Mouse (Mus musculus) macrophage (primary cell): Measurements from ENCODE around the gene Tpp1. TPM values are rescaled to one million over a fixed set of nuclear protein-coding genes. Genes with fewer than 3 reads are reported as not detected.

ENCODE experiments used
- H3K27ac ChIP-seq: fragments of 350-480 bp; formaldehyde crosslinking; 2 replicates; pipeline ENCODE4 v1.9.0; 2021
- H3K36me3 ChIP-seq: fragments of 350-480 bp; formaldehyde crosslinking; 2 replicates; pipeline ENCODE4 v1.9.0; 2021; ENCODE audit errors: inconsistent target
- H3K4me3 ChIP-seq: fragments of 350-480 bp; formaldehyde crosslinking; 2 replicates; pipeline ENCODE4 v1.9.0; 2021; ENCODE audit errors: inconsistent target
- H3K79me2 ChIP-seq: fragments of 350-480 bp; formaldehyde crosslinking; 2 replicates; pipeline ENCODE4 v1.9.0; 2021; ENCODE audit errors: inconsistent target
- WGBS: methylation state at CpG from one replicate; pipeline ENCODE4 v1.1.7; 2026; ENCODE audit warnings: inconsistent platforms; ENCODE audit not compliant: missing documents; 5-methylcytosine and 5-hydroxymethylcytosine counted together
- polyA plus RNA-seq: library from polyadenylated mRNA; stranded (reverse); fragments of 250-400 nt; gene quantifications from 3 replicates; pipeline ENCODE4 v1.2.4, GENCODE M21; 2018; ENCODE audit warnings: inconsistent platforms

The Tpp1 gene
- polyA plus RNA-seq, 1 experiment from 2014 or later: 456 TPM

GRCm38 (mm10) chr7:105776026-105776425, 24.0 kb upstream of the Tpp1 start:
- WGBS: 96% methylated on average over 2 of the region's 2 CpGs
- Histone ChIP-seq H3K36me3 (no peaks in the 10 kb centered on the region), H3K79me2 (no peaks in the 10 kb centered on the region), H3K27ac (no peak overlapping the region), H3K4me3 (no peak overlapping the region)

GRCm38 (mm10) chr7:105774661-105775060, 22.6 kb upstream of the Tpp1 start:
- no peak overlapping the region for H3K4me3 ChIP-seq
- H3K27ac ChIP-seq: no peak overlapping the region
- H3K36me3 ChIP-seq: no peaks in the 10 kb centered on the region
- 80% methylated on average over 8 of the region's 8 CpGs for WGBS
- H3K79me2 ChIP-seq: no peaks in the 10 kb centered on the region

DNA sequence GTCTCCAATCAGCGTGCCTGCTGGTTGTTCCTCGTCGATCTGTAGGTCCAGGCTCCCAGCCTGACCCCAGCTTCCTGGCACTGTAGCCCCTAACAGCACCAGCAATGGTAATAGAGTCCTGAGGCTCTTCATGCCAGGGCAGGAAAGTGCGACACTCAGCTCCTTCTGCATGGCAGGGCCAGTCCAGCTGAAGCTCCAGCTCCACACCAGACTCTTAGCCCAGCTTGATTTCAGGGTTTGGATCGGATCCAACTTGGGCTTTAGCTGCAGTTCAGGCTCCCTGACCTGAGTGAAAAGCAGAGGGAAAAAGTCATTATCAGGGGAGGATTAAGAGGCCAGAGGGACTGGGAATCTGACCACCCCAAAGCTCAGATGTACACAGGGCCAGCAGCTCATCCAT, 21.0 kb upstream of the Tpp1 start:
- Histone ChIP-seq H3K79me2 (no peaks in the 10 kb centered on the region), H3K4me3 (no peak overlapping the region), H3K36me3 (no peaks in the 10 kb centered on the region), H3K27ac (no peak overlapping the region)
- WGBS: 94% methylated on average over 5 of the region's 5 CpGs

- 94% methylated on average over 15 of the region's 15 CpGs for WGBS
- Histone ChIP-seq H3K27ac (no peak overlapping the region), H3K36me3 (no peaks in the 10 kb centered on the region), H3K79me2 (no peaks in the 10 kb centered on the region), H3K4me3 (no peak overlapping the region)
These were observed 20.3 kb upstream of the Tpp1 start for GRCm38 (mm10) chr7:105772331-105772730.

DNA sequence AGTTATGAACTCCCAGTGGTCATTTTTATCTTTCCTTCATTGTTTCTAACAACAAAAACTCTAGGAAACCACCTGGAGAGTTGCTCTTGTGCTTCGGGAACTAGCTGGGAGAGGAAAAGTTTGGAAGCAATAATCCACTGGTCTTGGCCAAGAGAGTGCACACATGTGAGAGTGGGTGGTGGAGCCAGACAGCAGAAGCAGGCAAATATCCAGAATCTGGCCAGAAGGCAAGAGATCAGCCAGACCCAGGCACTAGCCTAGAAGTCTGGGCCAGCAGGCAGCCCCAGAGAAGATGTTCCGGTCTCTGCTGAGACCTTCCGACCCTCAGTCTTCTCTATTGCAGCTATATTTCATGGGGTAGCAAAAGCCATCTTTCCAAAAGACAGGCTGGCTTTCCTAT, 17.9 kb upstream of the Tpp1 start:
- Histone ChIP-seq H3K79me2 (no peaks in the 10 kb centered on the region), H3K4me3 (no peak overlapping the region), H3K27ac (no peak overlapping the region), H3K36me3 (no peaks in the 10 kb centered on the region)
- 95% methylated on average over 3 of the region's 3 CpGs for WGBS

DNA sequence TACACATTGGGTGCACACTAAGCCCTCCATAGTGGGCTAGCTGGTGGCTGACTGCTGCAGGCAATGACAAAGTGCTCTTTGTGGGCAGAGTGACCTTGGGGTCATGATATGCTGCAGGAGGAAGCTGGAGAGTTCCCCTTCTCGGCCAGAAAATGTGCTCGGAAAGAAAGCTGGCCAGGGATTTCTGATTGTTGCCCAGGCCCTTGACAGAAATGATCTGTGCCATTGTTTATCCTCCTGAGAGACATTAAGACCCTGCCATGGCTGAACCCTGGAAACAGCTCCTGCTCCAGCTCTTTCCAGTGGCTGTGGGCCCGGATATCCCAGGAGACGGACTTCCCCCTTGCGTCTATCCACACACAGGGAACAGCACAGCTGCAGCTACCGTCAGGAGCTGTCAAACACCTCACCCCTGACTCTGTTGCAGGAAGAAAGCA, 15.7 kb upstream of the Tpp1 start:
- WGBS: 19% methylated on average over 6 of the region's 6 CpGs
- Histone ChIP-seq H3K27ac (peak overlapping the region; percentile 65), H3K36me3 (no peaks in the 10 kb centered on the region), H3K79me2 (no peaks in the 10 kb centered on the region), H3K4me3 (no peak overlapping the region)

DNA sequence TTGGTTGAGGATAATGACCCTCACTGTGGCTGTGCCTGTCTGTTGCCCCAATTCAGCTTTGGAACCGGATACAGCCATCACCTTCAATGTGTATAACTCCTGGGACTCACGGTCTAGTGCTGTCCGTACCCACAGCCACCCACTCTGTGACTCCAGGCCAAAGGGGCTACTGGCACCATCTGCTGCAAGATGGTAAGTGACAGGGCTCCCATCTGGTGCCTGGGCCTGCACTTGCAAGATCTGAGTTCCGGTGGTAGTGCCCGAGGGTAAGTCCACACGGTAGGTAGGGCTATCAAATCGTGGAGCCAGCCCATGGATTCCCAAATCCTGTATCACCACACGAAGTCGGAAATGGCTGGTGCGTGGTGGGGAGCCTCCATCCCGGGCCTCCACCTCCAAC, 12.3 kb upstream of the Tpp1 start:
- Histone ChIP-seq H3K27ac (no peak overlapping the region), H3K36me3 (no peaks in the 10 kb centered on the region), H3K4me3 (no peak overlapping the region), H3K79me2 (no peaks in the 10 kb centered on the region)
- 95% methylated on average over 11 of the region's 11 CpGs for WGBS

DNA sequence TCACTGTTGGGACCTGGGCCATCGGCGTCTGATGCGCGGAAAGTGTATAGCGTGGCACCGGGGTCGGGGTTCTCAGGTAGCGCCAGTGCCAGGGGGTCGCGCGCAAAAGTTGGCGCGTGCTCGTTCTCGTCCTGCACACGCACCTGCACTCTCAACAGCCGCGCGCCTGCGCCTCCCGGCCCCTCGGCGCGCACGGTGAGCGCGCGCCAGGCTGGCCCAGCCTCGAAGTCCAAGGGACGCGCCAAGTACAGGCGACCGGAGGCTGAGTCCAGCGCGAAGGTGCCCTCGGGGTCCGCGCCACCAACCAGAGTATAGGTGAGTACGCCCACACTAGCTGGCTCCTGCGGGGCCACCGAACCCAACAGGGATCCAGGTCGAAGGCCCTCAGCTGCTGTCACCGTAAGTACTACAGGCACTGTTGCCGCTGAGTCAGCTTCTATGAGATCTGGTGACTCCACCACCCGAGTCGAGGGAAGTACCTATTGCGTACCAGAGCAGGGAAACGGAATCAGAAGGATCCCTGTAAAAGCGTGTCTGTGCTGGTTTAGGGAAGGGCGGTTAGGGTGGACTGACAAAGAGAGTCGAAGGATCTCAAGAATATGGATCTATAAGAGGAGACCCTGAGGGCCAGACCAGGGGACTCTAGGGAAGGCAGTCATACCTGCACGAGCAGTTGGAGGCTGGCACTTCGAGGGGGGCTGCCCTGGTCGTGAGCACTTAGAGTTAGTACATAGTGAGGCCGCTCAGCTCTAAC, 10.7 kb upstream of the Tpp1 start:
- no peak overlapping the region for H3K27ac ChIP-seq
- H3K79me2 ChIP-seq: no peaks in the 10 kb centered on the region
- no peaks in the 10 kb centered on the region for H3K36me3 ChIP-seq
- no peak overlapping the region for H3K4me3 ChIP-seq
- 48% methylated on average over 55 of the region's 55 CpGs for WGBS

DNA sequence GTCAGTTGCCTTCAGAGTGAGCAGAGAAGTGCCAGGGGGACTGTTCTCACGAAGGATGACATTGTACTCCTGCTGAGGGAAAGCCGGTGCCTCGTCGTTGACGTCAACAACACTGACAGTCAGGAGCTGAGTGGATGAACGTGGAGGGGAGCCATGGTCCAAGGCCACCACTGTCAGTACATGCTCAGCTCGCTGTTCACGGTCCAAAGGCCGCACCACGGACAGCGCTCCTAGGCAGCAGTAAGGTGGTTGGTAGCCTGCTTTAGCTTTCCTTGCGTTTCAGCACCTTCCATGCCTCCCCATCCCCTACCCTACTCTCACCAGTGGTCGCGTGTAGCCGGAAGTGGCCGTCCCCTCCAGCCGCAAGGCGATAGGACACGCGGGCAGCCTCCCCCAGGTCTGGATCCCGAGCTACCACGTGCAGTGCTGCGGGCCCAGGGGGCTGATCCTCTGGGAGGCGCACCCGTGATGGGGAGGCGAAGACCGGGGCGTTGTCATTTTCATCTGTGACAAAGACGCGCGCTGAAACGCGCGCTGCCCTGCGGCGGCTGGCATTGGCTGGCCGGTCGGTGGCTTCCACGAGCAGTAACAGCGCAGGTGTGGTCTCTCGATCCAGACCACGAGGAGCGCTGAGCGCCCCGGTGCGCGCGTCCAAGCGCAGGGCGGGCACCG, 9.9 kb upstream of the Tpp1 start:
- 40% methylated on average over 46 of the region's 51 CpGs for WGBS
- H3K4me3 ChIP-seq: no peak overlapping the region

GRCm38 (mm10) chr7:105753281-105753680, 1.2 kb upstream of the Tpp1 start:
- no peak overlapping the region for H3K4me3 ChIP-seq

More for the DNA sequence above, 9.9 kb upstream of the Tpp1 start:
- Histone ChIP-seq H3K79me2 (no peaks in the 10 kb centered on the region), H3K27ac (no peak overlapping the region), H3K36me3 (no peaks in the 10 kb centered on the region)

DNA sequence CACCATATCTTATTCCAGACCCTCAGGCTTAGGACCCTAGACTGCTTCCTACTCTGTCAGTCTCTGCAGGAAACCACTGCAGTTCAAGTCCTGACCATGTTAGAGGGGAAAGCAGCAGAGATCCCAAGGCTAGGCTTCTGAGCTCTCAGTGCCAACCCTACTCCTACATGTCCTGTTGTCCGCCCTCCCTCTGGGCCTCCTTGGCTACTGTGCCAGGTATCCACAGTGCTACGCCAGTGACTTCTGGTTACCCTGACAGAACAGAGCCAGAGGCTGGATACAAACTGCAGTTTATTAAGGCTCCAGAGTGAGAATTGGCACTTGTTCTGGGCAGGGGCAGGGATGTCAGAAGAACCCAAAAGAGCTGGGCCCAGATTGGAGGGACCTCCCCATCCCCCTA, 681 bp upstream of the Tpp1 start:
- H3K36me3 ChIP-seq: peaks cover 24% of the 10 kb centered on the region; the same call in 1 of the 2 replicates
- no peak overlapping the region for H3K27ac ChIP-seq
- 96% methylated on average over 2 of the region's 2 CpGs for WGBS
- peaks cover 27% of the 10 kb centered on the region for H3K79me2 ChIP-seq
- no peak overlapping the region for H3K4me3 ChIP-seq

More at GRCm38 (mm10) chr7:105753281-105753680, 1.2 kb upstream of the Tpp1 start:
- Histone ChIP-seq H3K36me3 (peaks cover 19% of the 10 kb centered on the region; the same call in 1 of the 2 replicates), H3K27ac (no peak overlapping the region), H3K79me2 (peaks cover 27% of the 10 kb centered on the region)
- WGBS: 93% methylated on average over 10 of the region's 10 CpGs

DNA sequence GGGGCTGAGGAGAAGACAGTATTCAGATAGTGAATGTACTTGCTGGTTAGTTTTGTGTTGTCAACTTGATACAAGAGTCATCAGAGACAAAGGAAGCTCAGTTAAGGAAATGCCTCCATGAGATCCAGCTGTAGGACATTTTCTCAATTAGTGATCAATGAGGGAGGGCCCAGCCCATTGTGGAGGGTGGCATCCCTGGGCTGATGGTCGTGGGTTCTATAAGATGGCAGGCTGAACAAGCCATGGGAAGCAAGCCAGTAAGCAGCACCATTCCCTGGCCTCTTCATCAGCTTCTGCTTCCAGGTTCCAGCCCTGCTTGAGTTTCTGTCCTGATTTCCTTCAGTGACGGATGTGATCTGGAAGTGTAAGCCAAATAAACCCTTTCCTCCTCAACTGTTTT, 4.3 kb downstream of the Tpp1 start:
- Histone ChIP-seq H3K4me3 (no peak overlapping the region), H3K27ac (no peak overlapping the region), H3K79me2 (peaks cover 38% of the 10 kb centered on the region), H3K36me3 (peaks cover 37% of the 10 kb centered on the region; the same call in 1 of the 2 replicates)
- WGBS: 97% methylated on average over 2 of the region's 2 CpGs

DNA sequence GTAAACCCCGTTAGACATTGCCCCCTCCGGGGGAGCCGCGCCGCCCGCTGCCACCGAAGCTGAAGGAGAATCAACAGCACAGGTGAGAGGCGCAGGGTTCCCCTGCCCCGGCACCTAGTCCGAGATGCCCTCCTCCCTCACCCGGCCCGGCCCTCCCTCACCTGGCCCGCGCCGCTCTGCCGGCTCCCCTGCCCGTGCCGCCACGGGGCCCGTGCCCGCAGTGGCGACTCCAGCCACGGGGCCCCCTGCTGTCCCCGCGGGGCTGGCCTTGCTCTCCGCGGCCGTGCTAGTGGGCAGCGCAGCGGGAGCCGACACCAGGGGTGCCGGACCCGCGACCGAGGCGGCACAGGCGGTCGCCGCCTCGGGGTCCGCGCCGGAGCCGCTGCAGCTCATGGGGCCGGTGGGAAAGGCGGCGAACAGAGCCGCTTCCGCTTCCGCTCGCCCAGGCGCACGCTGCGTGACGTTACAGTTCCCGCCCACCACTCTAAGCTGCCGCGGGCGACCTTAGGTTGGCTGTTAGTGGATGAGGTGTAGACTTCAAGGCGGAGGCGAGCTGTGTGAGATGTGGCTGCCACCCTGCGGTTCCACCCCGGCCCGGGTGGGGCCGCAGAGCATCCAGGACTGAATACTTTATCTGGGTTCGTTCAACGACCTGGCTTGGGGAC, 8.0 kb downstream of the Tpp1 start, which contains the start of gene Taf10:
Gene Taf10, minus strand, starts transcription at position 436 of the 665 bp plus-strand sequence.
- Histone ChIP-seq H3K36me3 (peaks cover 51% of the 10 kb centered on the region), H3K27ac (peak within 1 kb of the TSS; percentile 38), H3K4me3 (peak within 1 kb of the TSS; percentile 63), H3K79me2 (peaks cover 37% of the 10 kb centered on the region)
- under 1% methylated on average over 49 of the region's 67 CpGs for WGBS

- peaks cover 44% of the 10 kb centered on the region for H3K36me3 ChIP-seq
- 36% methylated on average over 19 of the region's 20 CpGs for WGBS
- peak overlapping the region; percentile 25; the same call in 1 of the 2 replicates for H3K27ac ChIP-seq
These were observed 8.6 kb downstream of the Tpp1 start for GRCm38 (mm10) chr7:105743246-105743925.

More at GRCm38 (mm10) chr7:105743246-105743925, 8.6 kb downstream of the Tpp1 start:
- peak overlapping the region; percentile 63 for H3K4me3 ChIP-seq
- H3K79me2 ChIP-seq: peaks cover 44% of the 10 kb centered on the region
